Mouse (Mus musculus): ENCODE measurements around the gene Peli3. TPM values are rescaled to one million over a fixed set of nuclear protein-coding genes. Genes with fewer than 3 reads are reported as not detected.
"Not testable (repeated sequence)": the region's sequence is repeated elsewhere in the genome, so short reads cannot be mapped to it uniquely, and the experiment has no call there.

Peli3 gene
- polyA plus RNA-seq (2012; rRNA removed), result 13.7 and 15.0 TPM in 2 replicates

GRCm38 (mm10) chr19:4942551-4943252 is at the start of gene Peli3:
TSS of gene Peli3 (minus strand) at chr19:4943127.
- peak; percentile 20 to 78 for DNase-seq (ENCODE audit: extremely low spot score in 1 of 2, low spot score in 1 of 2)

GRCm38 (mm10) chr19:4992371-4992770 is 49.4 kb upstream of the Peli3 start:
- no peak for DNase-seq (ENCODE audit: extremely low spot score in 1 of 2, low spot score in 1 of 2)

- DNase-seq (ENCODE audit: extremely low spot score in 1 of 2, low spot score in 1 of 2), result no peak
Measured at GRCm38 (mm10) chr19:4990716-4991115, 47.8 kb upstream of the Peli3 start.

GRCm38 (mm10) chr19:4990256-4990625 is 47.3 kb upstream of the Peli3 start, which contains the start of gene Npas4:
TSS of gene Npas4 (minus strand) at chr19:4990316.
- no peak for DNase-seq (ENCODE audit: extremely low spot score in 1 of 2, low spot score in 1 of 2)

- peak in 1 of 2 experiments; percentile 89 for DNase-seq (ENCODE audit: extremely low spot score in 1 of 2, low spot score in 1 of 2)
Measured at GRCm38 (mm10) chr19:4989434-4990255, 46.7 kb upstream of the Peli3 start.

- DNase-seq (ENCODE audit: extremely low spot score in 1 of 2, low spot score in 1 of 2), result peak in 1 of 2 experiments; percentile 77
Measured at GRCm38 (mm10) chr19:4989013-4989412, 46.1 kb upstream of the Peli3 start.

GRCm38 (mm10) chr19:4981767-4982166 is 38.8 kb upstream of the Peli3 start:
- peak in 1 of 2 experiments; percentile 91 for DNase-seq (ENCODE audit: extremely low spot score in 1 of 2, low spot score in 1 of 2)

- no peak for DNase-seq (ENCODE audit: extremely low spot score in 1 of 2, low spot score in 1 of 2)
Measured at GRCm38 (mm10) chr19:4968236-4968635, 25.3 kb upstream of the Peli3 start.

GRCm38 (mm10) chr19:4961928-4962601 is 19.1 kb upstream of the Peli3 start, which contains the start of gene Mrpl11:
TSS of gene Mrpl11 (plus strand) at chr19:4962147.
- DNase-seq (ENCODE audit: extremely low spot score in 1 of 2, low spot score in 1 of 2), result peak; percentile 89 to 96

GRCm38 (mm10) chr19:4948641-4949040 is 5.7 kb upstream of the Peli3 start:
- not testable (repeated sequence) for DNase-seq (ENCODE audit: extremely low spot score in 1 of 2, low spot score in 1 of 2)

GRCm38 (mm10) chr19:4945540-4945939 is 2.6 kb upstream of the Peli3 start:
- no peak for DNase-seq (ENCODE audit: extremely low spot score in 1 of 2, low spot score in 1 of 2)

GRCm38 (mm10) chr19:4943253-4943588 is 294 bp upstream of the Peli3 start:
- no peak for DNase-seq (ENCODE audit: extremely low spot score in 1 of 2, low spot score in 1 of 2)

GRCm38 (mm10) chr19:4937444-4938310 is 5.2 kb downstream of the Peli3 start:
- DNase-seq (ENCODE audit: extremely low spot score in 1 of 2, low spot score in 1 of 2), result no peak

- no peak for DNase-seq (ENCODE audit: extremely low spot score in 1 of 2, low spot score in 1 of 2)
Measured at GRCm38 (mm10) chr19:4936896-4937295, 6.0 kb downstream of the Peli3 start.

- DNase-seq (ENCODE audit: extremely low spot score in 1 of 2, low spot score in 1 of 2), result no peak
Measured at GRCm38 (mm10) chr19:4928781-4929180, 14.1 kb downstream of the Peli3 start.

GRCm38 (mm10) chr19:4927904-4928531 is 14.9 kb downstream of the Peli3 start, which contains the start of gene Dpp3:
TSS of gene Dpp3 (minus strand) at chr19:4928287.
- DNase-seq (ENCODE audit: extremely low spot score in 1 of 2, low spot score in 1 of 2), result peak; percentile 96 to 99

- no peak for DNase-seq (ENCODE audit: extremely low spot score in 1 of 2, low spot score in 1 of 2)
Measured at GRCm38 (mm10) chr19:4925121-4925860, 17.6 kb downstream of the Peli3 start.

GRCm38 (mm10) chr19:4919652-4920051 is 23.3 kb downstream of the Peli3 start:
- DNase-seq (ENCODE audit: extremely low spot score in 1 of 2, low spot score in 1 of 2), result no peak

GRCm38 (mm10) chr19:4916827-4917226 is 26.1 kb downstream of the Peli3 start:
- DNase-seq (ENCODE audit: extremely low spot score in 1 of 2, low spot score in 1 of 2), result no peak
